Mouse (Mus musculus) heart, embryonic 11.5 days (tissue): ENCODE data around the gene Nrp2. TPM values are rescaled to one million over a fixed set of nuclear protein-coding genes. Genes with fewer than 3 reads are reported as not detected.

Source experiments
- ATAC-seq: fragments of 200-750 bp; cut with Nextera tagmentation; replicated peaks from 2 replicates; pipeline ENCODE4 v1.8.0; 2017; ENCODE audit warnings: moderate library complexity; ENCODE audit not compliant: insufficient number of reproducible peaks, low FRiP score, low TSS enrichment
- H3K27ac ChIP-seq: fragments of 300-500 bp; sonication (generic); 2 replicates; pipeline ENCODE4 v1.5.1; 2014; ENCODE audit warnings: mild to moderate bottlenecking, low read depth, low read length
- H3K27me3 ChIP-seq: fragments of 300-500 bp; sonication (generic); 2 replicates; pipeline ENCODE4 v1.6.1; 2014; ENCODE audit warnings: mild to moderate bottlenecking, low read length, mixed read lengths; ENCODE audit not compliant: control insufficient read depth, insufficient read depth
- H3K36me3 ChIP-seq: fragments of 300-500 bp; sonication (generic); 2 replicates; pipeline ENCODE4 v1.6.1; 2014; ENCODE audit warnings: mild to moderate bottlenecking, low read length, moderate library complexity, mixed read lengths; ENCODE audit not compliant: control insufficient read depth, insufficient read depth
- H3K4me1 ChIP-seq: fragments of 300-500 bp; sonication (generic); 2 replicates; pipeline ENCODE4 v1.6.1; 2014; ENCODE audit warnings: low read length; ENCODE audit not compliant: control insufficient read depth, insufficient read depth
- H3K4me2 ChIP-seq: fragments of 300-500 bp; sonication (generic); 2 replicates; pipeline ENCODE4 v1.6.1; 2014; ENCODE audit warnings: mild to moderate bottlenecking, moderate library complexity
- H3K4me3 ChIP-seq: fragments of 300-500 bp; sonication (generic); 2 replicates; pipeline ENCODE4 v1.5.1; 2014; ENCODE audit warnings: low read depth, low read length
- H3K9ac ChIP-seq: fragments of 300-500 bp; sonication (generic); 2 replicates; pipeline ENCODE4 v1.6.1; 2014; ENCODE audit warnings: mild to moderate bottlenecking, low read depth, low read length, moderate library complexity
- H3K9me3 ChIP-seq: fragments of 300-500 bp; sonication (generic); replicated peaks from 2 replicates; pipeline ENCODE4 v1.6.1; 2016; ENCODE audit warnings: low read length; ENCODE audit not compliant: control insufficient read depth
- WGBS: fragments of 180-500 bp; shearing (Covaris S2); extraction: QIAGEN DNeasy Blood & Tissue Kit; methylation state at CpG from one replicate; pipeline ENCODE4 v1.1.7; 2014; ENCODE audit not compliant: insufficient replicate concordance; 5-methylcytosine and 5-hydroxymethylcytosine counted together
- polyA plus RNA-seq: library from polyadenylated mRNA; unstranded; fragments of >200 nt; fragmentation: Nextera tagmentation; extraction: Ambion mirVana; gene quantifications from 2 replicates; pipeline ENCODE4 v1.2.1, GENCODE M21; 2014

Nrp2 gene
- polyA plus RNA-seq, 1 experiment from 2014 or later: 5.5 TPM

GRCm38 (mm10) chr1:62829690-62830417 lies 126.8 kb downstream of the Nrp2 start:
- Histone ChIP-seq H3K27me3 (no peaks in the 10 kb centered on the region), H3K4me1 (peaks cover 20% of the 10 kb centered on the region), H3K9me3 (no peaks in the 10 kb centered on the region), H3K4me2 (peak overlapping the region; percentile 0), H3K36me3 (no peaks in the 10 kb centered on the region), H3K27ac (no peak overlapping the region), H3K4me3 (no peak overlapping the region), H3K9ac (no peak overlapping the region)
- WGBS: 47% methylated on average over 4 of the region's 4 CpGs
- ATAC-seq: no peak

DNA sequence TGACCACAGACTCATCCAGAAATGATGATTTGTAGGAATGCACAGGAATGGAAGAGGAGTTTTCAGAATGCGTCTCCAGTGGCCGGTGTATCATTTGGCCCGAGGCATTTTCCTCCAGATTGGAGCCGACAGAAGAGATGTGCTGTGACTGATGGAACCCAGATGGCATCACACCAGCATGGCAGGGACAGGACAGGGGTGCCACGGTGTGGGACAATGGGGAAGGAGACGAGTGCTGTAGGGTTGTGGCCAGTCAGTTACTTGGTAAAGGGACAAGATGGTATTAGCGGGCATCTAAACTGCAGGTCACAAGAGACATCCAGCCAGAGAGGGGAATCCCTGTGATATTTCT lies 127.3 kb downstream of the Nrp2 start:
- no peak for ATAC-seq
- no peak overlapping the region for H3K27ac ChIP-seq
- WGBS: 36% methylated on average over 7 of the region's 7 CpGs
- peaks cover 20% of the 10 kb centered on the region for H3K4me1 ChIP-seq
- H3K4me2 ChIP-seq: peak overlapping the region; percentile 0
- no peaks in the 10 kb centered on the region for H3K36me3 ChIP-seq
- no peak overlapping the region for H3K4me3 ChIP-seq
- no peak overlapping the region for H3K9ac ChIP-seq
- H3K27me3 ChIP-seq: no peaks in the 10 kb centered on the region
- H3K9me3 ChIP-seq: no peaks in the 10 kb centered on the region

DNA sequence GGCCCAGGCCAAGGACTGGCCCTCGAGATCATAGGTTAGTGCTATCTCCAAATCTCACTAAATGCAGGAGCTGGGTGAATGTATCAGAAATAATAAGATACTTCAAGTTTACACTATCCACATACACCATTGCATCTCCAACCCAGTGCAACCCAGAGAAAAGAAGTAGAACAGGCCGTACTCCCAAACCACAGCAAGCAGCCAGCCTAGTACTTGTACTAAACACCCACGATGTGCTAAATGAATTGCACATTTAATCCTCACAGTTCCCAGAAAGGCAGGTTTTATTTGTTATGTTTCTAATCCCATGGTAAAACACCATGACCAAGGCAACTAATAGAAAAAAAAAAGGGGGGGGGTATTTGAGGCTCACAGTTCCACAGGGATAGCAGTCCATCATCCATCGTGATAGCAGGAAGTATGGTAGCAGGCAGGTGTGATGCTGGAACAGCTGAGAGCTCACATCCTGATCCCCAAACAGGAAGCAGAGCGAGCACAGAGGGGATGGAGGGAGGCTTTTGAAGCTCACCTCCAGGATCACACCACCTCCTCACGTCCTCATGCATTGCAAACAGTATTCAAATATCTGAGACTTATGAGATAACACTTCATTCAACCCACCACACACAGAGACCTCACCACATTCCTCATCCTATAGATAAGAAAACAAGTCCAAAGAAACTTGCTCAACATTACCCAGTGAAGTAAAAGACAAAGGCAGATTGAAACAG lies 128.8 kb downstream of the Nrp2 start:
- no peak overlapping the region for H3K4me2 ChIP-seq
- no peak for ATAC-seq
- WGBS: 64% methylated on average over 6 of the region's 6 CpGs

GRCm38 (mm10) chr1:62833356-62833755 lies 130.3 kb downstream of the Nrp2 start:
- peaks cover 9% of the 10 kb centered on the region; the same call in 1 of the 2 replicates for H3K4me1 ChIP-seq
- H3K9ac ChIP-seq: no peak overlapping the region
- no peak overlapping the region for H3K4me2 ChIP-seq
- H3K27ac ChIP-seq: no peak overlapping the region
- WGBS: 94% methylated on average over 1 of the region's 1 CpGs
- H3K36me3 ChIP-seq: no peaks in the 10 kb centered on the region
- no peak for ATAC-seq
- no peaks in the 10 kb centered on the region for H3K9me3 ChIP-seq
- no peaks in the 10 kb centered on the region for H3K27me3 ChIP-seq
- H3K4me3 ChIP-seq: no peak overlapping the region

More for the DNA sequence above, 128.8 kb downstream of the Nrp2 start:
- no peaks in the 10 kb centered on the region for H3K9me3 ChIP-seq
- H3K9ac ChIP-seq: no peak overlapping the region
- no peaks in the 10 kb centered on the region for H3K27me3 ChIP-seq
- H3K27ac ChIP-seq: no peak overlapping the region
- H3K4me1 ChIP-seq: peaks cover 20% of the 10 kb centered on the region
- no peaks in the 10 kb centered on the region for H3K36me3 ChIP-seq
- no peak overlapping the region for H3K4me3 ChIP-seq

- peaks cover 7% of the 10 kb centered on the region; the same call in 1 of the 2 replicates for H3K4me1 ChIP-seq
- H3K27ac ChIP-seq: no peak overlapping the region
- no peak for ATAC-seq
- no peaks in the 10 kb centered on the region for H3K9me3 ChIP-seq
- H3K4me2 ChIP-seq: no peak overlapping the region
- H3K27me3 ChIP-seq: no peaks in the 10 kb centered on the region
- no peaks in the 10 kb centered on the region for H3K36me3 ChIP-seq
- H3K9ac ChIP-seq: no peak overlapping the region
- WGBS: 43% methylated on average over 1 of the region's 1 CpGs
- H3K4me3 ChIP-seq: no peak overlapping the region
Measured at GRCm38 (mm10) chr1:62834443-62835185, 131.5 kb downstream of the Nrp2 start.

DNA sequence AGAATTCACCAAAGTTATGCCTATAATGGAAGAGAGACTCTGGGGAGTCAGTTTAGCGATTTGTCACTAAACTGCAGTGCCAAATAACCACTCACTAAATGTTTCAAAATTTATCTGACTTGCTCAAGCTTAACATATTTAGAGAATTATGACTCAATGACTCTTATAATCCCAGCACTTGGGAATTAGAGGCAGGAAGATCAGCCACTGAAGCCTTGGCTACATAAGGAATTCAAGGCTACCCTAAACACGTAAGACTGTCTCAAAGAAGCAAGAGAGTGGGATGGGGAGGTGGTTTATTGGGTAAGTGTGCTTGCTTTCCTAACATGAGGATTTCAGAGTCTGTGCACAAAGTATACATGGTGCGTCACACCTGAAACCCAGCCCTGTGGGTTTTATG lies 135.0 kb downstream of the Nrp2 start:
- Histone ChIP-seq H3K4me3 (no peak overlapping the region), H3K9me3 (no peaks in the 10 kb centered on the region), H3K27ac (no peak overlapping the region), H3K27me3 (no peaks in the 10 kb centered on the region), H3K9ac (no peak overlapping the region), H3K36me3 (no peaks in the 10 kb centered on the region), H3K4me1 (no peaks in the 10 kb centered on the region), H3K4me2 (no peak overlapping the region)
- ATAC-seq: no peak
- 83% methylated on average over 3 of the region's 3 CpGs for WGBS

DNA sequence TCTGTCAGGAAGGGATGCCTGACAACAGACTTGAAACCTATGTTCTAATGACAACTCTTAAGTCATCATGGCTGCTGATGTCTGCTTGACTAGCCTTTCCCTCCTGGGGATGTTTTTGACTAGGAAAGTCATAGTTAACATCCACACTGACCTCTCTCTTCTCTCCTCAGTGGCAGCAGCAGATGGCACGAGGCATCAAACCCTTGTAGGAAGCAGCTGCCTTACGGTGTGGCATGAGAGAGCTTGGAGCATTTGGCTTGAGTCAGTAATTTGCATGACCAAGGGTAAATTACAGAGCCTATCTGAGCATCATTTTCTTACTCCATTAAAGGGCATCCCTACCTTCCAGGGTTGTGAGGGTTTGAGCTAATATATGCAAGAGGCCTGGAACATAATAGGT lies 135.5 kb downstream of the Nrp2 start:
- H3K27me3 ChIP-seq: no peaks in the 10 kb centered on the region
- H3K4me3 ChIP-seq: no peak overlapping the region
- H3K36me3 ChIP-seq: no peaks in the 10 kb centered on the region
- no peak overlapping the region for H3K27ac ChIP-seq
- ATAC-seq: no peak
- no peaks in the 10 kb centered on the region for H3K9me3 ChIP-seq
- 73% methylated on average over 2 of the region's 2 CpGs for WGBS
- no peaks in the 10 kb centered on the region for H3K4me1 ChIP-seq
- H3K4me2 ChIP-seq: no peak overlapping the region
- H3K9ac ChIP-seq: no peak overlapping the region

- ATAC-seq: no peak
- no peaks in the 10 kb centered on the region for H3K36me3 ChIP-seq
- H3K27ac ChIP-seq: no peak overlapping the region
- no peaks in the 10 kb centered on the region for H3K4me1 ChIP-seq
- H3K27me3 ChIP-seq: no peaks in the 10 kb centered on the region
- no peak overlapping the region for H3K4me2 ChIP-seq
- 91% methylated on average over 4 of the region's 4 CpGs for WGBS
- no peak overlapping the region for H3K4me3 ChIP-seq
- no peak overlapping the region for H3K9ac ChIP-seq
- H3K9me3 ChIP-seq: no peaks in the 10 kb centered on the region
Measured at GRCm38 (mm10) chr1:62843215-62843614, 140.1 kb downstream of the Nrp2 start.
